Mouse (Mus musculus): ENCODE measurements around the gene Errfi1.

DNA sequence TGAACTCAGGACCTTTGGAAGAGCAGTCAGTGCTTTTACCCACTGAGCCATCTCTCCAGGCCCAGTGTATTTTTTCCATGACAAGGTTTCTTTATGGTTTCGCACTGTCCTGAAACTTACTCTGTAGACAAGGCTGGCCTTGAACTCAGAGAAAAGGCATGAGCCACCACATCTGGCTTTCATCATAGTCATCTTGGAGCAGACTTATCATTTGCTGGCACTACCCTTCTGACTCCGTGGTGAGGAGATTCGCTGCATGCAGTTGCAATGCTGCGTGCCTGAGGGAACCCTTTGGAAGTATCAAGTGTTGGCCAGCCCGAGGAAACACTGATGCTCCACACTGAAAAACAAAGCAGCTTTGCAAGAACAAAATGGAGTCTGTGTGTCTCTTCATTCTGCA lies 11.7 kb upstream of the Errfi1 start:
- TF ChIP-seq CTCF (conservative IDR thresholded peaks at IDR 0.05; ENCODE audit: low read length) = no peak
- TF ChIP-seq NANOG (IDR thresholded peaks at IDR 0.05; ENCODE audit: borderline replicate concordance, low read length) = no peak

Data from E14TG2a.4 (cell line).